Mouse (Mus musculus) neural tube, embryonic 10.5 days (tissue): ENCODE measurements around the gene Pmf1.
"Not testable (repeated sequence)": the region's sequence is repeated elsewhere in the genome, so short reads cannot be mapped to it uniquely, and the experiment has no call there.

Experiments used
- DNase-seq: peaks from one replicate; pipeline ENCODE4 v3.0.0-alpha.2; 2017; ENCODE audit warnings: low spot score; ENCODE audit errors: extremely low spot score

The Pmf1 gene

DNA sequence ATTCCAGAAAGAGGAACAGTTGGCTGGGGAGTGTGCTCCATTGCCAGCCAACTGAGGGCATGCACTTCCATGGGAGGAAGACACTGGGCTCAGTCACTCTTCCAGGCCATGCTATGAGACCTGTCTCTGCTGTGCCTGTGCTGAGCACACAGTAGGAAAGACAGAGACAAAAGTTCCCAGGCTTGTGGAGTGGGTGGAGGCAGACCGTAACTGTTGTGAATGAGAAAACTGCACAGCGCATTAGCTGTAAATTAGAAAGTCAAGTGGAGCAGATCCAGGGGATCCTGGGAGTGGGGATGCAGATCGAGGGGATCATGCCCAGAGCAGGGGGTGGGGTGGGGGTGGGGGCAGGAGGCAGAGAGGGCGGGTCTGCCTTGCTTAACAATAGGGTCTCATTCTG, 29.5 kb upstream of the Pmf1 start:
- DNase-seq: no peak

DNA sequence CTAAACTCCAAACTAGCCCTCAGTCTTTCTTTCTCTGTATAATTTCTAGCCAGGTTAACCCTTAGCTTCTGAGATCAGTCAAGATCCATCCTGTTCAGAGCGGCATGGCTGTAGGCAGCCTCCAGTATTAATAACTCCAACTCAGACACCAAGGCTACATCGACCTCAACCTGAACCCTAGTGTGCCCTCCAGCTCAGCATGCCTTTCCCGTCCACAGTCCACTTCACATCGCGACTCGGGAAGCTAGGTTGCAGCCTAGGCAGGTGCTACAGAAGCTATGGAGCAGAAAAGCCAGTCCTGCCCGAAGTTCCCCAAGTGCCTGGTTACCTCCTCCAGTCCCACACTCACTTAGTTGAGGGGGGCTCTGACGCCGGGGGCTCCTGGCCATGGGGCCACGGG, 27.3 kb upstream of the Pmf1 start:
- no peak for DNase-seq

DNA sequence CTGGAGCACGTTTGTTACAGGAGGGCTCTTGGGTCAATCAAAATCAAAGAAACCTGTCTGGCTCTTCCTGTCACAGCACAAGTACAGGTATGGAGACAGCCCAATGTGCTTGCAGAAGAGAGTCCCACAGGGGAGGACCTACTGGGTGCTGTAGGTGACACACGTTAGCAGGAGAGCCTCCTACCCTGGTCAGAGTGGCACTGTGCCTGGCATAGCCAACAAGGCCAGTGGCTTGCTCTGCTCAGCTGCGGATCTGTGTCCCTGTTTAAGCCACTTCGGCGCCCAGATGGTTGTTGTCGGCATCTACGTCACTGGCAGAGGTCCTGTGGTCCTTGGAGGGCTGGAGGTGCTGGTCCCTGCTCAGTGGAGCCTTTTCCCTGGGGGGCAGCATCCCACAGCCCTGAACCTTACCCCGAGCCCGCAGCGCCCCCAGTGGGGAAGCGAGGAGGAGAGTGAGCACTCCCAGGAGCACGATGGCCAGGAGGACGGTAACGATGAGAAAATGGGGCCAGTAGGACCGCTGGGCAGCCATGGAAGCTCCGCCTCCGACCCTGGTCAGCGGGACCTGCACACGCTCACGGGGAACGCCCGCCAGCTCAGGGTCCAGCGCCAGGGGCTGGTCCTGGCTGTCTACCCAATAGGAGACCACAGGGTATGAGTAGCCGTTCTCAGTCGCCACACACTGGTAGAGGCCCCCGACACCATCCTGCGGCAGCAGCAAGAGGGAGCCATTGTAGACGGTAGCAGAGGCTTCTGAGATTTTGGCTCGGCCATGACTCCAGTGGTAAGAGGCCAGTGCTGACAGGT, 26.5 kb upstream of the Pmf1 start:
- DNase-seq: peak; percentile 79

DNA sequence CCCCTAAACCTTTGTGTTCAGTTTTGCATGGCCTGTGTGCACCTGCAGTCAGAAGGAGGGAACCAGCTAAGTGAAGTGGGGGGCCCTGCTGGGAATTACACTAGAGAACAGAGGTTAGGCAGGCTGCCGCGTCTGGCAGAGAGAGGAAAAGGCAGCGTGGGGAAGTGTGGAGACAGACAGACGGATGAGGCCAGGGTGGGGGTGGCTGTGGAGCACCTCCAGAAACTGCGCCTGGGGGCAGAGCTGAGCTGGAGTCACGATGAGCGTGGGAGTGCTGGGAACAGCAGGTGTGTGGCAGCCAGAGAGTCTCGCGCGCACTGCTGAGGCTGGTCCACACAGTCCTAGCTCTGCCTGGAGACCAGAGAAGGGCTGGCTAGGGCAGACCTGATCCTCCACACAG, 25.4 kb upstream of the Pmf1 start:
- no peak for DNase-seq

DNA sequence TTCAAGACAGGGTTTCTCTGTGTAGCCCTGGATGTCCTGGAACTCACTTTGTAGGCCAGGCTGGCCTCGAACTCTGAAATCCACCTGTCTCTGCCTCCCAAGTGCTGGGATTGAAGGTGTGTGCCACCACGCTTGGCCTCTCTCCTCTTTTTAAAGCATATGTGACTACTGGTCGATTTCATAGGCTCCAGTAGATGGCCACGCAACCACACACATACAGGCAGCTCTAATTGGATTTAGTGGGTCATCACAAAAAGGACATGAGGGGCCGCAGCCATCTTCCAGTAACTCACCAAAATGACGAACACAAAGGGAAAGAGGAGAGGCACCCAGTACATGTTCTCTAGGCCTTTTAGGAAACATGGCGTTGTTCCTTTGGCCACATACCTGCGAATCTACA, 18.5 kb upstream of the Pmf1 start:
- not testable (repeated sequence) for DNase-seq

DNA sequence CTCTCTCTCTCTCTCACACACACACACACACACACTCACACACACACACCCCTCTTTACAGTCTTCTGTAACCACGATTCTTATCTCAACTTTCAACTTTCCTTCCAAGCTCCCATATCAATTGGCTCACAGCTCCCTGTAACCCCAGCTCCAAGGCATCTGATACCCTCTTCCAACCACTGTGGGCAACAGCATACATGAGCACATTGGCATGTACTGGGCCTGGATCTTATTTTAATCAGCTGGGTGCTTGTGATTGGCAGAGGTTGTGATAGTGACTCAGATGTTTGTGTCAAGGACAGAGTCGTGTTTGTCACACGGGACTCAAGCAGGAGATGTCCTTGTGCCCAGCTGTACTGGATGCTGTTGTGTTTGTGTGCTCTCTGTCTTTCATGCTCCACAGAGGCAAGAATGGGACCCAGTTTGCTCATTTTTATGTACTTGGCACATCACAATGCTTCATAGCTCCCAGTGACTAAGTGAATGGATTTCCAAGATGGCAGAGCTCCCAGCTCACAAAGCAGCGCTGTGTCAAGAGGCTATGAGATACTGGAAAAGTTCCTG, 17.3 kb upstream of the Pmf1 start:
- DNase-seq: no peak

DNA sequence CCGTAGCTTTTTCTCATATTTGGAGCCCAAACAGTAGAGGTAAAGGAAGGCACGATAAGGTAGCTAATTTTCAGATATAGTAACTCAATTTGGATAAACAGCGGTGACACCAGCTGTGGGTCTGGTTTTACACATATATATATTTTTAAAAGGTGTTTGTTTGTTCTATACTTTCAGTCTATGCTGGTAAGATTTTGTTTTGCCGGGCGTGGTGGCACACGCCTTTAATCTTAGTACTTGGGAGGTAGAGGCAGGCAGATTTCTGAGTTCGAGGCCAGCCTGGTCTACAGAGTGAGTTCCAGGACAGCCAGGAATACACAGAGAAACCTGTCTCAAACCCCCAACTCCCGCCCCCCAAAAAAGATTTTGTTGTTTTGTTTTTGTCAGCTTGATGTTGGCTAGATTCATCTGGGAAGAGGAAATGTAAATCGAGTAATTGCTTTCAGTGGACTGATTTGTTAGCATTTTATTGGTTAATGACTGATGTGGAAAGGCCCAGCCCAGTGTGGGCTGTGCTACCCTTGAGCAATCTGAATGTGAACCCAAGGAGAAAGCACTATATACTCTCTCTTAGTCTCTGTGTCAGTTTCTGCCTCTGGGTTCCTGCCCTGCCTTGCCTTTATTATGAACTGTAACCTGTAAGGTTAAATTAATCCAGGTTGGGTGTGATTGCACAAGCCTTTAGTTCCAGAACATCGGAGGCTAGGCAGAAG, 15.7 kb upstream of the Pmf1 start:
- no peak for DNase-seq

DNA sequence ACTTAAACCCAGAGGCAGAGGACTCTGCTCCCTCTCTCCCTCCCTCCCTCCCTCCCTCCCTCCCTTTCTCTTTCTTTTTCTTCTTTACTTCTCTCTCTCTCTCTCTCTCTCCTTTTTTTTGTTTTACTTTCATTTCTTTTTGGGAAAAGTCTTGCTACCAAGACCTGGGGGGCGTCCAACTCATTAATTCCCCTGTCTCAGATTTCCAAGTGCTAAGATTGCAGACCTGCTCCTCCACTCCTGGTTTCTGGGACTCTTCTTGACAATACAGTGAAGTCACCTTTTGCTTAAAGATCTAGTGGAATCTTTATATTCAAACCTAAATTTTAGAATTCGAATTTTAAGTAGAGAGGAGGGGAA, 15.2 kb upstream of the Pmf1 start:
- no peak for DNase-seq

DNA sequence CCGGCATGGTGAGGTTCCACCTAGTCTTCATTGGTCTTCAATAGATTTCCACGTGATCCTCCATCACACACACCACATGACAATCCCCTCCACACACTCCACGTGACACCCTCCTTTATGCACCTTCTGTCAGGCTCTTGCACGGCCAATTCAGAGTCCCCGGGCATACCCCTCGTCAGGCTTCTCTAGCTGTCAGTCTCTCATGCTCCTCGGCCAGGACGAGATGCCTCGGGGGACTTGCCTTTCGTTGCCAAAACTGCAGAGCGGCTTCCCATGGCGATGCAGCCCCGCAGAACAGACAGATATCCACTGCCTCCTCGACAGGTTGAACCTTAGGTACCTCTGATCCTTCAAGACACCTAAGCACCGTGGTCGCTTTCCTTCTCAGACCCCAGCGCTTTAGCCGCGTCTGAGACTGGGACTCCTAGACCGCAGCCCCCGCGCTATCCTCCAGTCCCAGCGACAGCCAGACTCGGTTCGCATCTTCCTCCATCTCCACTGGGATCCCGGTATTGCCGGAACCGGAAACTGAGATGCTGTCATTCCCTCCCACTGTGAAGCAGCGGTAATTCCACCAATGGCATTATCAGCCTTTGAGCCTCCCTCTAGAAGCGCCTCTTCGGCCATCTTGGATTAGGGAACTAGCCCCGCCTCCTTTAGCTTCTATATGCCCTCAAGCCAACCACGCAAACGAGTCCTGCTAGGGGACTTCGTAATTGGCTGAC, 14.6 kb upstream of the Pmf1 start, which contains the start of gene Slc25a44:
Slc25a44 (minus strand) TSS at position 535 of the 725 bp plus-strand sequence.
- DNase-seq: peak; percentile 85

DNA sequence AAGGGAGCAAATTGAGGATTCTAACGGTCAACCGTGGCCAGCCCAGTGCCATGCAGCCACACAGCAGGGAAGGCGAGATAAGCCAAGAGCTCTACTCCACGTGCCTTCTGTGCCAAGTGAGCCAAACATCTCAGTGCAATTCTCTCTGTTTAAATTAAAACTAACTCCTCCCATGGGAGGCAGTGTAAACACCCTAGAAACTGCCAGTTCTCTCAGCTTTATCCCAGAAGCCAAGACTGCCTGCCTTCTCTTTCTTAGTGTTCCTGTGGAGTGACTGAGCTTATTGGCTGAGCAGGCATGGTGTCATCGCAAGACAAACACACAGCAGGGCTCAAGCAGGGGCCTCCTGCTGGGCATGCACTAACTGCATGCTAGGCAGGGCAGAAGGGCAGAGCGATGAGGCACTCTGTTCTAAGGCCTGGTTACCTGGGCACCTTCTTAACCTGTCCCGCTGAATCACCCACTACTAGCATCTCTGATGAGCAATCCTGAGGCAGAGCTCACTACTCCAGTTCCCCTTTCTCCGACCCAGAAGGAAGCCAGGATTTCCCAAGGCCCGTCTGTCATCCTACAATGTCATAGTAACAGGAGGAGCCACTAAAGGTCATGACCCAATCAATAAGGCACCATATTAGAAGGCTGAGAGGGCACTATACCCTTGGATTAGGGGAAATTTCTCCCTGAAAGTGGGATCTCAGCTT, 12.0 kb upstream of the Pmf1 start:
- DNase-seq: no peak

DNA sequence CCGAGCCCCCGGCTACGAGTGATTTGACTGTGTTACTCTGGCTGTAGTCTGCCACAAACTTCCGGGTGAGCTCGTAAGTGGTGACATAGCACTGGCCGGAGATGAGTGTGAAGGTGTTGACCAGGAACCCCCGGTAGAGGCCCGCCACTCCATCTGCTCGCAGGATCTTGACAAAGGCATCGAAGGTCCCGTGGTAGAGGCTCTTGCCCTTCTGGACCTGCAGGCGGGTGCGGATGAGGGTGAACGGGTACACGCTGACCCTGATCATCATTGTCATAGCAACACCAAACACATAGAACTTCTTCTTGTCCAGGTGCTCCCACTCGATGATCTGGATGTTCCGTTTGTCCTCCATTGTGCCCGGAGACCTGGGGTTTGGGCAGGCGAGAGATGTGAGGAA, 10.6 kb upstream of the Pmf1 start:
- DNase-seq: no peak

DNA sequence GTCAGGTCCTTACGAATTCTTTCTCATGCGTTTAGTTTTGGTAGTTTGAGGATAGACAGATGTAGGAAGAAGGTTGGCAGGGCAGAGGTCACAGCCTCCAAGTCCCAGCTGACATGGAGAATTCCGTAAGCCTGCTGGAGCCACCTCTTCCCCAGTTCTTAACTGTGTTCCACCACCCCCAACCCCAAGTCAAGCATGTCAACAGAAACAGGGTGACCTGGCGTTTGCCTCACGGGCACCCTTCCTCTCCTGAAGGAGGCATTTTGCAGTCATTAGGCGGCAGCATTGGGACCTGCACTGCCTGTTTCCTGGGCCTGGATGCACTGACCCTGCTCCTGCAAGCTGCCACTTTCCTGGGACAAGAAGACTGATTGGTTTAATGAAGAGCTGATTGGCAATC, 7.9 kb upstream of the Pmf1 start:
- no peak for DNase-seq

DNA sequence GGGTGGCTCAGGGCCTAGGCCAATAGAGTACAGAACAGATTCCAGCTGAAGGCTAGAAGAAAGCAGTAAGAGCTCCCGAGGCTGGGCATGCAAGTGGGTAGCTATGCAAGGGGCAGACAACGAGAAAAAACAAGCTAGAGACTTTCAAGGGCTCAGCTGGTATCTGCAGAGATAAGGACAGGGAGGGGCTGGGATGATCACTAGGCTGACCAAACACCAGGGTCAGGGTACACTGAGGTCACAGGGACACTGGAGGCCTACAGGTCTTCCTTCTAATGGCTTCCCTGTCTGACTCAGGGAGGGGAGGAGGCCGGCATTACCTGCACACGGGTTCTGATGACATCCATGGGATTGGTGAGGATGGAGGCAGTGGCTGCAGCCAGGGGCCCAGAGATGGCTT, 5.5 kb upstream of the Pmf1 start:
- DNase-seq: no peak

DNA sequence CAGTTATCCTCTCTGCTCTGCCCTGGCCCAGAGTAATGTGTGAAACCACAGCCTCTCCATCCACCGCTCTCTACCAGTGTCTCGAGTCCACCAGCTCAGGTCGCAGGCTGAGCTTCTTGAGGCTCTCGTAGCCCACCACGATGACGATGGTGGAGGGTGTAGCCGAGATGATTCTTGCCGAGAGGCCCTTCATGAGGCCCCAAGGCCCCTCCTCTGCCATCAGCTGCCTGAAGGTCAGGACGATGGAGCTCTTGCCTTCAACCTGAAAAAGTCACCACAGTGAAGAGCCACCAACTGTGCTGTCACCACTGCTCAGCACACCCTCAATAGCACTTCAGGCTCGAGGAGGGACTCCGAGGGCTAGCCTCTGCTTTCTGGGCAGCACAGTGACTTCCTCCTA, 2.5 kb upstream of the Pmf1 start:
- DNase-seq: no peak

DNA sequence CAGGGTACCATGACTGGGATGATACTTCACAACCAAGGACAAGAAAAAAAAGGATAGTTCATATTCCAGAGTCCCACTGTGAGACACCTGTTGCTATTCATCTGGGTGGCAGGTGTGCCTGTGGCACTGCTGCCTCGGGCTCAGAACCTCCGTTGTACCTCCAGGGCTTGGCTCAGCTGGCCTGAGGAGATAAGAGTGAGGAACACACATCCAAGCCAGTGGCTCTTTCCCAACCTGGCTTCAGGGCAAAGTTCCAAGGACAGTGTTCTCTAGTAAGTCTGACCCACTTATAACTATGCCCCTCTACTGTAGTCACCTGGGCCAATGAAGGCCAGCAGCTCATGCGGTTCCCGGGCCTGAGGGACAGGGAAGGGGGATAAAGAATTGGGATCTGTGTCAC, 1.6 kb upstream of the Pmf1 start:
- DNase-seq: no peak

DNA sequence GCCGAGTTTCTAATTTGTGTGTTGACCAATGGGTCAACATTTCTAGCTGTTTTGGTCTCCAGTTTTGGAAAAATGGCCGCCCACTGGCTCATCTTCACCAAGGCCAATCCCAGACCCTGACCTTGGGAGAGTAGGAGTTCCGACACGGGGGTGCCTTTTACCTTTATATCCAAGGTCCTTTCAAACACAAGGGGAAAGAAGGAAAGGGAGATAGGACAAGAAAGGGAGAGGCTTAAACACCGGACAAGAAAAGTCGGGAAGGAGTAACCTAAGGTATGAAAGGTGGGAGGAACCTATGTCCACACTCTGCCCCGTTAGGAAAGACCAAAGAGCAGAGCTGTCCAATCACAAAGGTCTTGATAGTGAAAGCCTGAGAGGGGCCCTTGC, 507 bp upstream of the Pmf1 start:
- DNase-seq: no peak

DNA sequence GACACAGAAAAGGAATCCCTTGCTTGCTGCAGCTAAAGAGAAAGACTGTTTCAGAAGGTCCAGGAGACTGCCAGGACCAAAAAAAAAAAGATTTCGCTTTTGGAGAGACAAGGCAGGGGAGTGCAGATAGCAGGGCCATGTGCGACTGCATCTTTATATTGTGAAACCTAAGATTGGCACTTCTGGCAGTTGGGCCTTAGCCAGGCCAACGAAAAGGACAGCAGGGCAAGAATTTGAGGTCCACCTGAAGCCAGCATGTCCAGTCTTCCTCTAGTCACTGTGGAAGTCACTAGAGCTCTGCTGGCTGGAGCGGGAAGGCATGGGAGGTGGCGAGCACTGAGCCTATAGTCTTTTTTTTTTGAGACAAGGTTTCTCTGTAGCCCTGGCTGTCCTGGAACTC, 1.2 kb downstream of the Pmf1 start:
- no peak for DNase-seq

DNA sequence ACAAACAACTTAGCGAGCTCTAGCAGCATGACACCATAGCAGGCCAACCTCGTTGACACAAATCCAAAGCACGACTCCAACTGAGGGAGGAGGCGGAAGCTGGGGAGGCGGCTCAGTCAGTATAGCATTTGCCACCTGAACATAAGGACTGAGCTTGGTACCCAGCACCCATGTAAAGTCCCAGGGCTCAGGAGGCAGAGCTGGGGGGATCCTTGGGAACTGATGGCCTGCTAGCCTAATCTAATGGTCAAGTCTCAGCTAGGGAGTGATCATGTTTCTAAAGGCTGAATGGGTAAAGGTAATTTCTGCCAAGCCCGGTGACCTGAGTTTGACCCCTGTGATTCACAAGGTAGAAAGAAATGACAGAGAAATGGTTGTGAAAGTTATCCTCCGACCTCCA, 2.6 kb downstream of the Pmf1 start:
- no peak for DNase-seq

DNA sequence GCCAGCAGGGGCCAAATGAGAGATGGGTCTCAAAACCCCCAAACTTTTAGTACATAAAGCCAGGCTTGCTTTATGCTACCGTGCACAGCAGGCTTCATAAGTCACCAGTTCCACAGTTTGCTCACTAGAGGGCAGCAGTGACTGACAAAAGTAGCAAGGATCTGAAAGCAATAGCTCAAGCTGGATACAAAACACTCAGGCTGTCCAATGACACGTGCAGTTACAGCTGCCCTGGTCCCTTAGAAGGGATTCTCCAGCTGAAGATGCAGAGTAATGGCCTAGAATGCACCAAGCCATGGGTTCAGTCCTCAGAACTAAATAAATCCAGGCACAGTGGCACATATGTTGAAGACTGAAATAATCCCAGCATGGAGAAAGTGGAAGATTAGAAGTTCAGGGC, 3.0 kb downstream of the Pmf1 start:
- DNase-seq: peak; percentile 65

DNA sequence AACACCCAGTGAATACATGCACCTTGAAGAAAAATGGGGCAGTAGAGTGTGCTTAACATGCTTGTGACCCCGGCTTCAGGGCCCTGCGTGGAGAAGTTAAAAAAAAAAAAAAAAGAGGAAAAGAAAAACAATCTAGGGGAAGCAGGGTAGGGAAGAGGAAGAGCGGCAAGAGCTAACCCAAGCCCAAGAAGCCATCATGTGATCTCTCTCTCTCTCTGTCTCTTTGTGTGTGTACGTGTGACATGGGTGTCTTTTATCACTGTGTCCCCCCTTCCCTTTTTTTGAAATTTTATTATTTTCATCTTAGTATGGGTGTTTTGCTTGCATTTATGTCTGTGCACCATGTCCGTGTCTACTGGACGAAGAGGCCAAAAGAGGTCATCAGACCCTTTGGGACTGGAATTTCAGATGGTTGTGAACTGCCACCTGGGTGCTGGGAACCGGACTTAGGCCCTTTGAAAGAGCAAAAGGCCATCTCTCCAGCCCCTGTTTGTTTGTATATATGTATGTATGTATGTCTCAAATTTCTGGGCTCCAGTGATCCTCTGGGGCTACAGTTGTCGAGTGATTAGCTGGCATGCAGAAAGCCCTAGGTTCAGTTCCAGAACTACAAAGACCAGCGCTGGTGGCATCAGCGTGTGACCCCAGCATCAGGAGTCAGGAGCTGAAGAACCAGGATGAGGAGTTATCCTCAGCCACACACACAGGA, 6.5 kb downstream of the Pmf1 start:
- DNase-seq: no peak

DNA sequence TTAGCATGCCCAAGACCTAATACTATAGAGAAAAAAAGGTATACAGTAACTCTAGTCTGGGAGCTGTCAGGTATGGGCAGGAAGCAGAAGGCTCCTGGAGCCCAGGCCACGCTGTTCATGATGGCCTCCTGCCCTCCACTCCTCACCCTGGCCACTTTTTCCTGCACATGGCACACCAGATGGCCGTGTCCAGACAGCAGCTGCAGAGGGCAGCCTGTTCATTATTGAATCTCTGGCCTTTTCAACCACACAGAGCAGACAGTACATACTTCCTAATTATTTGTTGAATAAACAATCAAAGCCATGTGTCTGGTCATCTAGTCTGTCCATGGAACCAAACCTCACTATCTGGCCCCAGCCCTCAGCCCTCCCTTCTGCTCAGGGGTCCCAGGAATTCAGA, 11.5 kb downstream of the Pmf1 start:
- no peak for DNase-seq
